Mouse (Mus musculus) forebrain, embryonic 11.5 days (tissue): ENCODE data around the gene Synpo2l. TPM values are rescaled to one million over a fixed set of nuclear protein-coding genes. Genes with fewer than 3 reads are reported as not detected.
"Not testable (repeated sequence)": the region's sequence is repeated elsewhere in the genome, so short reads cannot be mapped to it uniquely, and the experiment has no call there.

Experiments
- ATAC-seq: fragments of 200-750 bp; cut with Nextera tagmentation; replicated peaks from 2 replicates; pipeline ENCODE4 v1.8.0; 2017; ENCODE audit warnings: moderate TSS enrichment; ENCODE audit not compliant: low FRiP score
- DNase-seq: peaks from one replicate; pipeline ENCODE4 v3.0.0-alpha.2; 2017; ENCODE audit warnings: low spot score
- H3K27ac ChIP-seq: fragments of 300-500 bp; sonication (generic); 2 replicates; pipeline ENCODE4 v1.5.1; 2014; ENCODE audit warnings: low read depth, low read length
- H3K27me3 ChIP-seq: fragments of 300-500 bp; sonication (generic); 2 replicates; pipeline ENCODE4 v1.6.1; 2014; ENCODE audit warnings: mild to moderate bottlenecking, low read length, mixed read lengths; ENCODE audit not compliant: control insufficient read depth, insufficient read depth
- H3K36me3 ChIP-seq: fragments of 300-500 bp; sonication (generic); 2 replicates; pipeline ENCODE4 v1.6.1; 2014; ENCODE audit warnings: mild to moderate bottlenecking, low read length, moderate library complexity, mixed read lengths; ENCODE audit not compliant: control insufficient read depth, insufficient read depth
- H3K4me1 ChIP-seq: fragments of 300-500 bp; sonication (generic); replicated peaks from 2 replicates; pipeline ENCODE4 v1.6.1; 2014; ENCODE audit warnings: low read length, mixed read lengths; ENCODE audit not compliant: control insufficient read depth, insufficient read depth
- H3K4me2 ChIP-seq: fragments of 300-500 bp; sonication (generic); 2 replicates; pipeline ENCODE4 v1.6.1; 2014; ENCODE audit warnings: low read depth, mild to moderate bottlenecking, low read length, moderate library complexity, mixed read lengths; ENCODE audit not compliant: severe bottlenecking
- H3K4me3 ChIP-seq: fragments of 300-500 bp; sonication (generic); 2 replicates; pipeline ENCODE4 v1.5.1; 2014; ENCODE audit warnings: low read depth, low read length
- H3K9ac ChIP-seq: fragments of 300-500 bp; sonication (generic); 2 replicates; pipeline ENCODE4 v1.6.1; 2014; ENCODE audit warnings: low read length
- H3K9me3 ChIP-seq: fragments of 300-500 bp; sonication (generic); 2 replicates; pipeline ENCODE4 v1.6.1; 2016; ENCODE audit warnings: low read length, mixed read lengths; ENCODE audit not compliant: control insufficient read depth
- WGBS: fragments of 180-500 bp; shearing (Covaris S2); extraction: QIAGEN DNeasy Blood & Tissue Kit; methylation state at CpG from one replicate; pipeline ENCODE4 v1.1.7; 2014; 5-methylcytosine and 5-hydroxymethylcytosine counted together
- polyA plus RNA-seq: library from polyadenylated mRNA; unstranded; fragments of >200 nt; fragmentation: Nextera tagmentation; extraction: Ambion mirVana; gene quantifications from 2 replicates; pipeline ENCODE4 v1.2.1, GENCODE M21; 2014

Gene Synpo2l
- 0.13 and 0.35 TPM in 2 replicates for polyA plus RNA-seq

- 83% methylated on average over 8 of the region's 8 CpGs for WGBS
- Histone ChIP-seq H3K9ac (no peak within 1 kb of the TSS), H3K27me3 (no peaks in the 10 kb centered on the region), H3K36me3 (no peaks in the 10 kb centered on the region), H3K27ac (no peak within 1 kb of the TSS), H3K4me2 (no peak within 1 kb of the TSS), H3K9me3 (no peaks in the 10 kb centered on the region), H3K4me3 (no peak within 1 kb of the TSS), H3K4me1 (no peaks in the 10 kb centered on the region)
- DNase-seq, result no peak
- no peak for ATAC-seq
Measured at GRCm38 (mm10) chr14:20668154-20668810, at the start of gene Synpo2l. TSS of gene Synpo2l (minus strand) at chr14:20668354.

GRCm38 (mm10) chr14:20713832-20714231 lies 45.7 kb upstream of the Synpo2l start:
- Histone ChIP-seq H3K27me3 (no peaks in the 10 kb centered on the region), H3K36me3 (peaks cover 17% of the 10 kb centered on the region), H3K9me3 (no peaks in the 10 kb centered on the region), H3K4me1 (peaks cover 4% of the 10 kb centered on the region), H3K9ac (no peak overlapping the region), H3K27ac (no peak overlapping the region), H3K4me2 (no peak overlapping the region), H3K4me3 (no peak overlapping the region)
- DNase-seq (no peak), ATAC-seq (no peak)
- 86% methylated on average over 11 of the region's 11 CpGs for WGBS

GRCm38 (mm10) chr14:20708239-20708638 lies 40.1 kb upstream of the Synpo2l start:
- Histone ChIP-seq H3K4me3 (peak overlapping the region; percentile 98), H3K27me3 (no peaks in the 10 kb centered on the region), H3K4me1 (peaks cover 8% of the 10 kb centered on the region), H3K9me3 (no peaks in the 10 kb centered on the region), H3K4me2 (peak overlapping the region; percentile 66), H3K36me3 (peaks cover 5% of the 10 kb centered on the region; the same call in 1 of the 2 replicates), H3K9ac (peak overlapping the region; percentile 94), H3K27ac (no peak overlapping the region)
- ATAC-seq, result no peak
- no peak for DNase-seq
- 11% methylated on average over 10 of the region's 10 CpGs for WGBS

- Histone ChIP-seq H3K9ac (peak within 1 kb of the TSS; percentile 94), H3K27me3 (no peaks in the 10 kb centered on the region), H3K27ac (peak within 1 kb of the TSS; percentile 68; the same call in 1 of the 2 replicates), H3K4me3 (peak within 1 kb of the TSS; percentile 98), H3K4me1 (peaks cover 8% of the 10 kb centered on the region), H3K9me3 (no peaks in the 10 kb centered on the region), H3K4me2 (peak within 1 kb of the TSS; percentile 66), H3K36me3 (peaks cover 4% of the 10 kb centered on the region; the same call in 1 of the 2 replicates)
- WGBS, result under 1% methylated on average over 80 of the region's 80 CpGs
- peak; percentile 90 for ATAC-seq
- peak; percentile 93 for DNase-seq
Measured at GRCm38 (mm10) chr14:20707201-20708190, 39.3 kb upstream of the Synpo2l start, which contains the start of gene Zswim8. TSS of gene Zswim8 (plus strand) at chr14:20707552.

- not testable (repeated sequence) for H3K27me3 ChIP-seq, H3K36me3 ChIP-seq, DNase-seq, H3K4me1 ChIP-seq, ATAC-seq, H3K9me3 ChIP-seq
- Histone ChIP-seq H3K4me3 (peak overlapping the region; percentile 68), H3K4me2 (peak overlapping the region; percentile 61), H3K9ac (peak overlapping the region; percentile 84), H3K27ac (peak overlapping the region; percentile 75; the same call in 1 of the 2 replicates)
- WGBS, result 8% methylated on average over 8 of the region's 8 CpGs
Measured at GRCm38 (mm10) chr14:20703461-20703860, 35.3 kb upstream of the Synpo2l start.

- Histone ChIP-seq H3K9ac (peak within 1 kb of the TSS; percentile 84), H3K9me3 (no peaks in the 10 kb centered on the region), H3K36me3 (peaks cover 4% of the 10 kb centered on the region; the same call in 1 of the 2 replicates), H3K4me1 (no peaks in the 10 kb centered on the region; the same call in 1 of the 2 replicates), H3K27ac (peak within 1 kb of the TSS; percentile 75; the same call in 1 of the 2 replicates), H3K27me3 (no peaks in the 10 kb centered on the region), H3K4me2 (peak within 1 kb of the TSS; percentile 61), H3K4me3 (peak within 1 kb of the TSS; percentile 68)
- under 1% methylated on average over 61 of the region's 61 CpGs for WGBS
- peak; percentile 95 for DNase-seq
- ATAC-seq, result peak; percentile 74
Measured at GRCm38 (mm10) chr14:20702741-20703381, 34.7 kb upstream of the Synpo2l start, which contains the start of gene Chchd1. TSS of gene Chchd1 (plus strand) at chr14:20703006.

- H3K9ac ChIP-seq, result peak overlapping the region; percentile 84
- ATAC-seq (peak; percentile 25), DNase-seq (no peak)
- no peaks in the 10 kb centered on the region for H3K27me3 ChIP-seq
- 17% methylated on average over 15 of the region's 15 CpGs for WGBS
- H3K9me3 ChIP-seq, result no peaks in the 10 kb centered on the region
- peak overlapping the region; percentile 61 for H3K4me2 ChIP-seq
- peaks cover 4% of the 10 kb centered on the region; the same call in 1 of the 2 replicates for H3K36me3 ChIP-seq
- H3K27ac ChIP-seq, result no peak overlapping the region; the same call in 1 of the 2 replicates
- no peaks in the 10 kb centered on the region; the same call in 1 of the 2 replicates for H3K4me1 ChIP-seq
- H3K4me3 ChIP-seq, result peak overlapping the region; percentile 68
Measured at GRCm38 (mm10) chr14:20702096-20702740, 34.1 kb upstream of the Synpo2l start.
